Mouse (Mus musculus): Measurements from ENCODE around the gene Camta1.

The Camta1 gene

GRCm38 (mm10) chr4:151860441-151861331, 990 bp downstream of the Camta1 start:
- peak; percentile 37 for DNase-seq (ENCODE audit: extremely low spot score)

DNA sequence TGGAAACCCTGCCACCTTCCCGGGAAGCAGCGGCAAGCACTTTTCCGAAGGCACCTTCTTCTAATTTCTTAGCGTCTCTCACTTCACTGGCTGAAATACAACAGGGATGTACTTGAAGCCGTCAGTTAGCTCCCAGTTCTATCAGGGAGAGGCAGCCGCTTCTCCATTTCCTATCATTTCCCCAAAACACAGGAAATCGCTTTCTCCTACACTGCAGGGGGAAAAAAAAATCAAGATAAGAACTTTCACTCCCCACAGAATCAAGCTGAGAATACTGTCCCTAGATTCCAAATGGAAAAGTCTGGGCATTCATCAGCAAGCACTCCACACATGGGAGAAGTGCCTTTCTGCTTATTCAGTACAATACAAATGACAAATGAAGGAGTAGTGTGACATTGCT, 2.4 kb downstream of the Camta1 start:
- DNase-seq (ENCODE audit: extremely low spot score): no peak

GRCm38 (mm10) chr4:151853949-151854348, 7.7 kb downstream of the Camta1 start:
- no peak for DNase-seq (ENCODE audit: extremely low spot score)

DNA sequence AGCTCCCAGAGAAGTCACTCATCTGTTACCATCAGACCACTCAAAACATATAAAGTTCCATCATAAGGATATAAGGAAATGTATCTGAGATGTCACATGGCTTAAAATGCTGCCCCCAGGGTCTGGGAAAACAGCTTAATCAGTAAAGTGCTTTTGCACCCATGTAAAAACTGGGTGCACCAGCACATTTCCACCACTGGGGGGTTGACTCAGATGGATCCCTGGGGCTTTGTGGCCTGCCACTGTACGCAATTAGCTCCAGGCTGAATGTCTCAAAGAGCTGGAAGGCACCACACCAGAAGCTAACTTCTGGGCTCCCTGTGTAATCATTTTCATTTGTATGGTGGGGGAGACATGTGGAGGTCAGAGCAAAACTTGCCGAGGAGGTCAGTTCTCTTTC, 10.5 kb downstream of the Camta1 start:
- peak; percentile 54 for DNase-seq (ENCODE audit: extremely low spot score)

DNA sequence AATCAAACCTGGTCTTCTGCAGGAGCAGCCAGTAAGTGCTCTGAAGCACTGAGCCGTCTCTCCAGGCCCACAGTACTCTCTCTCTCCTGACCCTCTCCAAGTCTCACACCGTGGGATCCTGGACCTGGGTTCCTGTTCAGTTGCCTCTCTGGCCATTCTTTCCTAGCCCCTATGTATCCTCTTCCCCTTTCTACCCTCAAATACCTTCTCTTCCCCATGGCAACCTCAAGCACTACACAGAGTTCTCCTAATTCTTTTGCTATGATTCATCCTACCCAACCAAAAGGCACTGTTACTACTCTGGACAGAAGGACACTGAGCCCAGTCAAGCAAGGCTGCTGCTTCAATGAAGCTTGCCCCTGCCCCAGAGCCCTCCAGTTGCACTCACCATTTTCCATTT, 19.1 kb downstream of the Camta1 start:
- DNase-seq (ENCODE audit: extremely low spot score): no peak

- no peak for DNase-seq (ENCODE audit: extremely low spot score)
Measured at GRCm38 (mm10) chr4:151838518-151838917, 23.2 kb downstream of the Camta1 start.

- no peak for DNase-seq (ENCODE audit: extremely low spot score)
Measured at GRCm38 (mm10) chr4:151835860-151836259, 25.8 kb downstream of the Camta1 start.

DNA sequence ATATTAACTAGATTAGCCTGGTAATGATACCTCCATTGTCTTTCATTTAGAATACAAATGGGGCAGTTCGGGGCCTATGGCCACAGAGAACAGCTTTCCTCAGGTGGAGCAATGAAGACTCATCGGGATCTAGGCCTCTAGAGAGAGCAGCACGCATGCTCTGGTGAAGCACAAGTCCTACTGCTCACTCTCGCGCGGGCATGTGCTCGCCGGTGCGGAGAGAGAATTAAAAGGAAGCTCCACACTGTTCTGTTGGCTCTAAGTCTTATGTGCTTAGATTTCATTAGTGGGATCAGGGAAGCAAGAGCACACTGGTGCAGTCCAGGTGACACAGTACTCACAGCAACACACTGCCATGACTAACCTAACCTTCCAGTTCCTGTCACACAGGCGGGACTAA, 27.1 kb downstream of the Camta1 start:
- no peak for DNase-seq (ENCODE audit: extremely low spot score)

GRCm38 (mm10) chr4:151833940-151834449, 27.7 kb downstream of the Camta1 start:
- DNase-seq (ENCODE audit: extremely low spot score): no peak

DNA sequence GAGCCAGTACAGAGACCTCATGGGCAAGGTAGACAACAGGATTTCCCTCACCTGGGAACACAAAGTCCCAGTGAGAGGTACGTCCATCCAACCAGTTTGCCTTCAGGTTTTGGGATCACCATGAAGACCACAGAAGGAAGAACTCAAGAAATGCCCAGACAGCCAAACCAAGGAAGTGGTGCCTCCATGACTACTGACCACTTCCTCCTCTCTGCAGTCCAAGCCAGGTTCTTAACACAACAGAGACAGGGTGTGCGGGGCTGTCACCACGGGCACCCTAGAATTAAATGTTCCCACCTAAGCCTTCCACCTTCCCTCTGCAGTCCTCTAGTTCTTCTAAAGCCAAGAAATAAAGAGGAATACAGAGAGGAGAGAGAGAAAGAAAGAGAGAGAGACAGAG, 33.8 kb downstream of the Camta1 start:
- no peak for DNase-seq (ENCODE audit: extremely low spot score)

- no peak for DNase-seq (ENCODE audit: extremely low spot score)
Measured at GRCm38 (mm10) chr4:151827356-151827755, 34.3 kb downstream of the Camta1 start.

DNA sequence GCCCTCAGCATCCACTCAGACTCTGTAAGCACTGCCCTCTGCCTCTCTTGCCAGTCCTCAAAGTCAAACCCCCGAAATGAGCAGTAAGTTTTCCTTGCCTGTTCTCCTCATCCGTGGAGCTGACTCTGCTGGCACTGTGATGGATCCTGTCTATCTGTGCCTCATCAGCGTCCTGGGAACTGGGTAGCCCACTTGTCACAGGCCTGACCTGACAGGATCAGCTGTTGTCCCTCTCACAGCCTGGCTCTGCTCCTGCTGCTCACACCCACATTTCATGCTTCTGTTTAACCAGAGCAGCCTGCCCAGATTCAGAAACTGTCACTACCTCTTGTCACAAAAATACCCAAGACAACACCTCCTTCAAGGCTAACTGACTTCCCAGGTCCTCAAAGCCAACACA, 37.7 kb downstream of the Camta1 start:
- no peak for DNase-seq (ENCODE audit: extremely low spot score)

DNA sequence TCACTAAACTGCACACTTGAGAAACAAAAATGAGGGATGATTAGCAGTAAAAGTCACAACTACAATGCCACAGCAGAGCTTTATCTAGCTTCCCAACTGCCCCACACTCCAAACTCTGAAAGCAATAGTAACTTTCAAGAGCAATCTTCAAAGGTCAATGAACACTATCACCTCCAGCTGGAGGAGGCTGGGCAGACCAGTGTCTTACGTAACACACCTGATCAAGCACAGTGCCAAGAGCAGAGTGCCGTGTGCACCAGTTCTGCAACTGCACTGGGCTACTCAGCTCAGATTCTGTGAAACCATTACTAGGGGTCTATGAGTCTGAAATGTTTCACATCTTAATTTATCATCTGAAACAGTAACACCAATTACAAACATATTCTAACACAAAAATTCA, 38.7 kb downstream of the Camta1 start:
- DNase-seq (ENCODE audit: extremely low spot score): no peak

GRCm38 (mm10) chr4:151817981-151818766, 43.5 kb downstream of the Camta1 start:
- no peak for DNase-seq (ENCODE audit: extremely low spot score)

GRCm38 (mm10) chr4:151813711-151814110, 48.0 kb downstream of the Camta1 start:
- no peak for DNase-seq (ENCODE audit: extremely low spot score)

DNA sequence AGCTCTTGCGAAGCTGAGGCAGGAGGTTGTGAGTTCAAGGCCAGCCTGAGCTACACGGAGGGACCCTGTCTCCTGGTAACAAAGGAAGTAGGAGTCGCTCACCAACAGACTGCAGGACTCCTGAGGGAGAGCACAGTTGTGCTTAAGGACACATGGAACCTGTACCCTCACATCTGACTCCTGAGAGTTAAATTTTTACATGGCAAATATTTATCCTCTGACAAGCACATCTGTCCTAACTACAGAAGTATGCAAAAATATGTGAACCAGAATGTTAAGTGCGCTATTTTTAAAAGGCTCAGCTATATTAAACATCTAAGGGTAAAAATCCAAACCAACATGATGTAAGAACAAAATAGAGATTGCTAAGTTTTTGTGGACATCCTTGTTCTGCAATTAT, 56.0 kb downstream of the Camta1 start:
- no peak for DNase-seq (ENCODE audit: extremely low spot score)

GRCm38 (mm10) chr4:151805046-151805445, 56.6 kb downstream of the Camta1 start:
- no peak for DNase-seq (ENCODE audit: extremely low spot score)

DNA sequence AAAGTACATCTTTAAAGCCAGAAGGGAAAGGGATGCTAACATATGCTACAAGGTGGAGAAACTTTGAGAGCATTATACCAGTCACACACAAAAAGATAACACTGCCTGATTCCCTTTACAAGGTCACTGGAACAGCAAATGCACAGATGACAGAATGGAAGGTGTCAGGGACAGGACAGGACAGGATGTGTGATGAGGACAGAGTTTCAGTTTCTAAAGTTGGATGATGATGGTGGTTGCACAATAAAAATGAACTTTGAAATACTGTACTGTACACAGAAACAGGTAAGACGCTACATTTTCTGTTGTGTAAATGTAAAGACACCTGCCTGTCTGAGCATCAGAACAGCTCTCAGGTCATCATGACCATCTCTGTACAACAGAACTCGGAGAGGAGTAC, 57.5 kb downstream of the Camta1 start:
- DNase-seq (ENCODE audit: extremely low spot score): no peak

- no peak for DNase-seq (ENCODE audit: extremely low spot score)
Measured at GRCm38 (mm10) chr4:151798630-151799029, 63.0 kb downstream of the Camta1 start.

GRCm38 (mm10) chr4:151793694-151794093, 68.0 kb downstream of the Camta1 start:
- DNase-seq (ENCODE audit: extremely low spot score): no peak

DNA sequence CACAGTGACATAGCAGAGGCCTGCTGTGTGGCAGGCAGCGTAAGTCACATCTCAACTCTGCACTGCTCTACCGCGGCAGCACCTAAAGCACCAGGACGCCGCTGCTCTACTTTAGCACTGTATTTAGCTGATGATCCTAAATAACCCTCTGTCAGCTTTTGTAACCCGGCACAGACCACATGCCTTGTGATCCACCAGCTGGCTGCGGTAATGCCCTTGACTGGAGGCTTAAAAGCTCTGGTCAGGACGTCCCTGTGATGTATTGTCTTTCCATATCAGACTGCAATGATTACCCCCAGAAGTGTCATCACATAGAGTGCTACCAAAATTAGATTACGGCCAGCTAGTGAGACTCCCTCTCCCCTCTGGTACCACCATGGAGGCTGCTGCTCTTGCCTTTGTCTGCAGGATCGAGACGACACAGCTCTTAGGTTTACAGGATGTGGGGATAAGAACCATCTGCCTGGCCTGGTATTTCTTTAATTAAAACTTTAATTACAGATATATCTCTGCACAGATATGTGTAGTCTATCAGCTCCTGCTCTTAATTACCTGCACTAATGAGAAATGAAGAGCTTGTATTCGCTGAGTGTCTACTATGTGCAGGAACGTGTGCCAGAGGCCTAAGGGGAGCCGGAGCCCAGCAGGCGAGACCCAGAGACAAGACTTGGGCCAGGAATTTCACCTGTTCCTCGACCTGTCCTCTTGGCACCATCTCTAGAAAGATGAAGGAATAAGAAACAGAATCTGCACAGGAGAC, 74.5 kb downstream of the Camta1 start:
- DNase-seq (ENCODE audit: extremely low spot score): no peak

- DNase-seq (ENCODE audit: extremely low spot score): no peak
Measured at GRCm38 (mm10) chr4:151780511-151780910, 81.2 kb downstream of the Camta1 start.

Data from embryo, embryonic 9.5 days (tissue).